Mouse (Mus musculus): ENCODE data around the gene Phldb2. TPM values are rescaled to one million over a fixed set of nuclear protein-coding genes. Genes with fewer than 3 reads are reported as not detected.

The Phldb2 gene
- total RNA-seq, 2 experiments from 2014 or later, result 4.4 to 5.4 TPM

- DNase-seq (ENCODE audit: low spot score in 2 of 2), result peak; percentile 95 to 98
- no peak for TF ChIP-seq CTCF (conservative IDR thresholded peaks at IDR 0.05)
- H3K4me3 ChIP-seq, result peak within 1 kb of the TSS; percentile 84
- peak within 1 kb of the TSS; percentile 97 for H3K27ac ChIP-seq
Observed at GRCm38 (mm10) chr16:45742615-45743476, 210.6 kb downstream of the Phldb2 start, which contains the start of gene Abhd10. Abhd10 (minus strand) TSS chr16:45742955.

GRCm38 (mm10) chr16:45737880-45738279 is 215.5 kb downstream of the Phldb2 start:
- Histone ChIP-seq H3K4me3 (no peak overlapping the region), H3K27ac (no peak overlapping the region)
- no peak for DNase-seq (ENCODE audit: low spot score in 2 of 2)
- no peak for TF ChIP-seq CTCF (conservative IDR thresholded peaks at IDR 0.05)

GRCm38 (mm10) chr16:45736724-45737123 is 216.7 kb downstream of the Phldb2 start:
- H3K27ac ChIP-seq, result no peak overlapping the region
- no peak for TF ChIP-seq CTCF (conservative IDR thresholded peaks at IDR 0.05)
- H3K4me3 ChIP-seq, result no peak overlapping the region
- DNase-seq (ENCODE audit: low spot score in 2 of 2), result no peak

- DNase-seq (ENCODE audit: low spot score in 2 of 2), result no peak
- Histone ChIP-seq H3K27ac (peak overlapping the region; percentile 67), H3K4me3 (no peak overlapping the region)
- no peak for TF ChIP-seq CTCF (conservative IDR thresholded peaks at IDR 0.05)
Observed at GRCm38 (mm10) chr16:45729163-45729562, 224.2 kb downstream of the Phldb2 start.

- peak in 1 of 2 experiments; percentile 49 for DNase-seq (ENCODE audit: low spot score in 2 of 2)
Observed at GRCm38 (mm10) chr16:45724742-45725102, 228.7 kb downstream of the Phldb2 start.

GRCm38 (mm10) chr16:45724061-45724741 is 229.2 kb downstream of the Phldb2 start, which contains the start of gene Tagln3:
Tagln3 (minus strand) TSS chr16:45724608.
- no peak for TF ChIP-seq CTCF (conservative IDR thresholded peaks at IDR 0.05)
- DNase-seq (ENCODE audit: low spot score in 2 of 2), result peak; percentile 68 to 70
- Histone ChIP-seq H3K27ac (peak within 1 kb of the TSS; percentile 97), H3K4me3 (peak within 1 kb of the TSS; percentile 67)

More at GRCm38 (mm10) chr16:45724742-45725102, 228.7 kb downstream of the Phldb2 start:
- Histone ChIP-seq H3K4me3 (peak overlapping the region; percentile 67), H3K27ac (peak overlapping the region; percentile 97)
- no peak for TF ChIP-seq CTCF (conservative IDR thresholded peaks at IDR 0.05)

- Histone ChIP-seq H3K4me3 (peak overlapping the region; percentile 67), H3K27ac (peak overlapping the region; percentile 97)
- DNase-seq (ENCODE audit: low spot score in 2 of 2), result peak in 1 of 2 experiments; percentile 22
- TF ChIP-seq CTCF (conservative IDR thresholded peaks at IDR 0.05), result no peak
Observed at GRCm38 (mm10) chr16:45723172-45723901, 230.1 kb downstream of the Phldb2 start.

- TF ChIP-seq CTCF (conservative IDR thresholded peaks at IDR 0.05), result no peak
- Histone ChIP-seq H3K4me3 (peak overlapping the region; percentile 67), H3K27ac (peak overlapping the region; percentile 97)
- peak; percentile 46 to 75 for DNase-seq (ENCODE audit: low spot score in 2 of 2)
Observed at GRCm38 (mm10) chr16:45722460-45722951, 230.9 kb downstream of the Phldb2 start.

GRCm38 (mm10) chr16:45720022-45720630 is 233.3 kb downstream of the Phldb2 start:
- H3K27ac ChIP-seq, result peak overlapping the region; percentile 97; the same call in 1 of the 2 replicates
- no peak for DNase-seq (ENCODE audit: low spot score in 2 of 2)
- TF ChIP-seq CTCF (conservative IDR thresholded peaks at IDR 0.05), result no peak
- no peak overlapping the region; the same call in 1 of the 2 replicates for H3K4me3 ChIP-seq

- no peak for TF ChIP-seq CTCF (conservative IDR thresholded peaks at IDR 0.05)
- H3K4me3 ChIP-seq, result no peak overlapping the region
- no peak overlapping the region for H3K27ac ChIP-seq
- no peak for DNase-seq (ENCODE audit: low spot score in 2 of 2)
Observed at GRCm38 (mm10) chr16:45718296-45718695, 235.1 kb downstream of the Phldb2 start.

- Histone ChIP-seq H3K27ac (no peak overlapping the region), H3K4me3 (no peak overlapping the region)
- no peak for TF ChIP-seq CTCF (conservative IDR thresholded peaks at IDR 0.05)
- no peak for DNase-seq (ENCODE audit: low spot score in 2 of 2)
Observed at GRCm38 (mm10) chr16:45714489-45715150, 238.8 kb downstream of the Phldb2 start.
